In genomic region chr2:165906332-165906945, GRCm38 (mm10) we compare ENCODE assay signal across 9 mouse cellular contexts. TPM values are rescaled to one million over a fixed set of nuclear protein-coding genes. Genes with fewer than 3 reads are reported as not detected.
DNase-seq lines count a peak whose midpoint lies in the region; ATAC-seq and TF ChIP-seq lines count a peak whose summit lies in the region.
"Had no signal": no experiment of that assay in that cellular context is flagged by ENCODE, and none has a peak within 500 bp of the region (broad histone marks: within the 10 kb centered on the region; RNA-seq: fewer than 3 reads in every experiment).

No protein-coding gene starts in this region.

- WGBS in spleen, adult 2 months: 68% methylated on average over 15 of the region's 15 CpGs

- H3K27me3 ChIP-seq in spleen, adult 2 months (ENCODE audit: control insufficient read depth, insufficient read depth, low read length): no peaks in the 10 kb centered on the region

- H3K4me1 ChIP-seq in spleen, adult 2 months (ENCODE audit: control insufficient read depth, insufficient read depth, insufficient read length): no peaks in the 10 kb centered on the region

- no peak for DNase-seq in spleen, adult 2 months (ENCODE audit: low read depth in 1 of 2, low spot score in 2 of 2)
- DNase-seq in spleen, adult 12 weeks (ENCODE audit: low spot score): no peak
- DNase-seq in embryo, embryonic 10 days (ENCODE audit: low spot score): peak; percentile 73
- DNase-seq in heart, postnatal 4 days: peak; percentile 65
- peak; percentile 58 for DNase-seq in lung, postnatal 36 days
- no peak for DNase-seq in thymus, postnatal 14 days
- no peak for DNase-seq in left cerebral cortex, adult 9 months (ENCODE audit: low spot score in 2 of 2)

- no peak for TF ChIP-seq POLR2A in spleen, adult 2 months (IDR thresholded peaks at IDR 0.05; ENCODE audit: low read depth, low read length)

- ATAC-seq in erythroid progenitor cell, adult 5-6 weeks (replicated peaks; ENCODE audit: low FRiP score, poor library complexity, severe bottlenecking): no peak

- peak overlapping the region; percentile 12; the same call in 1 of the 2 replicates for H3K27ac ChIP-seq in spleen, adult 2 months (ENCODE audit: insufficient read depth, low read length)
- H3K27ac ChIP-seq: liver, embryonic 14.5 days had no signal

- H3K36me3 ChIP-seq in spleen, adult 2 months (ENCODE audit: control insufficient read depth, insufficient read depth, low read length): no peaks in the 10 kb centered on the region

- H3K4me3 ChIP-seq in spleen, adult 2 months (ENCODE audit: extremely low read depth, insufficient read depth, insufficient read length): no peak overlapping the region

- no peak for TF ChIP-seq CTCF in spleen, adult 2 months (IDR thresholded peaks at IDR 0.05; ENCODE audit: extremely low read depth, insufficient read depth, insufficient read length, insufficient replicate concordance)

RNA-seq across cellular contexts. Expression of gene Zmynd8, which starts 7.6 kb away (rescaled TPM):
- polyA plus RNA-seq in spleen, adult 2 months (2012; rRNA removed): 25.0 and 25.4 TPM in 2 replicates
- total RNA-seq in heart, postnatal 4 days (2021): 10 to 100 TPM; 49.5 to 50.4 TPM
- total RNA-seq in erythroid progenitor cell, adult 5-6 weeks (2015; ENCODE audit: low replicate concordance): 55.3 and 129 TPM in 2 replicates
- 59.5 and 85.9 TPM in 2 replicates for total RNA-seq in erythroid progenitor cell, adult 5-6 weeks (2017; ENCODE audit: low replicate concordance)

Comparison
In these comparisons a context has a peak if more than half of its experiments do, and no peak if none do; other contexts are left out.
1. DNase-seq: peak in embryo, embryonic 10 days (single experiment), heart, postnatal 4 days (single experiment) and lung, postnatal 36 days (single experiment); none in spleen, adult 2 months (0 of 2), spleen, adult 12 weeks (single experiment), thymus, postnatal 14 days (single experiment) and left cerebral cortex, adult 9 months (0 of 2).